Mouse (Mus musculus): Measurements from ENCODE around the gene Cdca4.
"Not testable (repeated sequence)": the region's sequence is repeated elsewhere in the genome, so short reads cannot be mapped to it uniquely, and the experiment has no call there.

DNA sequence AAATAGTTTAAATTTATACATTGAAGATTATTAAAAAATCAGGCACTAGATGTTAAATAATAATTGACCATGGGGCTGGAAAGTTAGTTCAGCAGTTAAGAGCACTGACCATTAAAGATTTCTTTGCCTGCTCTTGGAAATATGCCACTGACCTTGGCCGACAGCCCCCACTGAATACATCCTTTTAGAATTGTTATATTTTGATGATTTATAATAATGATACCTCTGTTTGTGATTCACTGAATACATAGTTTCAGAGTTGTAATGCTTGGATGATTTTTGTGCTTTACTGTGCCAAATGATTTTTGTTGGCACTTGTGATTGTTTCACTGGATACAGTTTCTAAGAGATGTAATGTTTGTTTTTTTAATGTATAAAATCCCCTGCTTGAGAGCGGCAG lies 12.9 kb upstream of the Cdca4 start:
- not testable (repeated sequence) for TF ChIP-seq CTCF, EP300 (IDR thresholded peaks at IDR 0.05; ENCODE audit: low read depth)

Measured in liver, postnatal 0 days (tissue).